Mouse (Mus musculus) cerebellum, adult 2 months (tissue): Measurements from ENCODE around the gene Casp14. TPM values are rescaled to one million over a fixed set of nuclear protein-coding genes. Genes with fewer than 3 reads are reported as not detected.

Experiments
- DNase-seq, 2 experiments: peaks; one replicate each; pipeline ENCODE4 v3.0.0; 2021
- H3K27ac ChIP-seq: fragments of 200-500 bp; 2 replicates; pipeline ENCODE4 v1.5.1; 2012; ENCODE audit warnings: low read length, control low read depth, inconsistent platforms; ENCODE audit not compliant: insufficient read depth
- H3K27me3 ChIP-seq: fragments of 200-500 bp; 2 replicates; pipeline ENCODE4 v1.6.1; 2012; ENCODE audit warnings: inconsistent platforms, mild to moderate bottlenecking, low read length, moderate library complexity; ENCODE audit not compliant: control insufficient read depth, insufficient read depth
- H3K4me1 ChIP-seq: fragments of 200-500 bp; 2 replicates; pipeline ENCODE4 v1.6.1; 2011; ENCODE audit warnings: low read length; ENCODE audit not compliant: control insufficient read depth, insufficient read depth
- H3K4me3 ChIP-seq: fragments of 200-500 bp; replicated peaks from 2 replicates; pipeline ENCODE3; 2011; ENCODE audit warnings: mild to moderate bottlenecking, low read depth, low read length, control low read depth; ENCODE audit not compliant: insufficient read depth
- CTCF ChIP-seq: fragments of 200-500 bp; IDR thresholded peaks from 2 replicates; pipeline ENCODE4 v1.5.1; 2011; ENCODE audit warnings: low read depth, mild to moderate bottlenecking, control low read depth, low read length, moderate library complexity, borderline replicate concordance; ENCODE audit not compliant: insufficient read depth
- POLR2A ChIP-seq: fragments of 200-500 bp; IDR thresholded peaks from 2 replicates; pipeline ENCODE4 v1.6.1; 2011; ENCODE audit warnings: low read length, control low read depth, borderline replicate concordance; ENCODE audit not compliant: insufficient read depth
- WGBS: fragments of 180-500 bp; shearing (Covaris S2); methylation state at CpG from one replicate; pipeline ENCODE4 v1.1.7; 2018; 5-methylcytosine and 5-hydroxymethylcytosine counted together
- polyA plus RNA-seq: library from polyadenylated mRNA; depleted of rRNA; stranded (reverse); fragments of >200 nt; gene quantifications from 2 replicates; pipeline ENCODE4 v1.2.3, GENCODE M21; 2012; rRNA removed

The Casp14 gene
- polyA plus RNA-seq, result not detected in 2 replicates

DNA sequence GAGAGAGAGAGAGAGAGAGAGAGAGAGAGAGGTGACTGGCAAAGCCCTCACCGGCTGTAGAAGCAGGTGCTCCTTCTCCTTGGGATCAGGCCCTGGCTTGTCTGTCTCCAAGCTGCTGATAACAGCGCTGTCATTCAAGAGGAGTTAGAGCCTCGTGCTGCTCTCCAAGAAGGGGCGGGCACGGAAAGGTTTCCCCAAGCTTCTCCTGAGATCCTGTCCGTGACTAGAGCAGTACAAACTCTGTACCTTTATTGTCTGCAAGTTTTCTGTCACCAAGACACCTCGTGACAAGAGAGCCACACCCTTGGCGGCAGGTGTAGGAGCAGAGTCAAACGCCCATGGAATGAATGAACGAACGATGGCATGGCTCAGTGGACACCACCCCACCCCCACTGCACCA is at the start of gene Casp14:
Gene Casp14, minus strand, starts transcription at position 239 of the 400 bp plus-strand sequence.
- Histone ChIP-seq H3K4me1 (no peaks in the 10 kb centered on the region), H3K27ac (no peak within 1 kb of the TSS), H3K4me3 (no peak within 1 kb of the TSS), H3K27me3 (no peaks in the 10 kb centered on the region; the same call in 1 of the 2 replicates)
- no peak for DNase-seq
- TF ChIP-seq CTCF, result no peak
- TF ChIP-seq POLR2A, result no peak
- WGBS, result 66% methylated on average over 11 of the region's 11 CpGs

GRCm38 (mm10) chr10:78765570-78765969 is 47.5 kb upstream of the Casp14 start:
- Histone ChIP-seq H3K27me3 (no peaks in the 10 kb centered on the region), H3K4me1 (no peaks in the 10 kb centered on the region), H3K27ac (no peak overlapping the region), H3K4me3 (no peak overlapping the region)
- TF ChIP-seq POLR2A (no peak), CTCF (no peak)
- DNase-seq, result no peak
- 92% methylated on average over 1 of the region's 1 CpGs for WGBS

GRCm38 (mm10) chr10:78756021-78756420 is 37.9 kb upstream of the Casp14 start:
- peak; percentile 89 for TF ChIP-seq CTCF
- TF ChIP-seq POLR2A, result no peak
- DNase-seq, result peak; percentile 59 to 76
- Histone ChIP-seq H3K27ac (no peak overlapping the region), H3K4me3 (no peak overlapping the region), H3K27me3 (no peaks in the 10 kb centered on the region), H3K4me1 (no peaks in the 10 kb centered on the region)
- WGBS, result 26% methylated on average over 6 of the region's 6 CpGs

- TF ChIP-seq CTCF (no peak), POLR2A (peak; percentile 92)
- WGBS, result 1% methylated on average over 61 of the region's 61 CpGs
- DNase-seq, result peak; percentile 81 to 83
- H3K27ac ChIP-seq, result peak within 1 kb of the TSS; percentile 56
- H3K4me3 ChIP-seq, result peak within 1 kb of the TSS; percentile 84
- H3K27me3 ChIP-seq, result no peaks in the 10 kb centered on the region
- H3K4me1 ChIP-seq, result no peaks in the 10 kb centered on the region
These were observed 34.5 kb upstream of the Casp14 start, which contains the start of gene Ccdc105 for GRCm38 (mm10) chr10:78752452-78753191. Ccdc105 (minus strand) TSS chr10:78753065.

GRCm38 (mm10) chr10:78748946-78749345 is 30.9 kb upstream of the Casp14 start:
- H3K27ac ChIP-seq, result no peak overlapping the region
- TF ChIP-seq CTCF, result no peak
- TF ChIP-seq POLR2A, result no peak
- 89% methylated on average over 6 of the region's 6 CpGs for whole genome bisulfite sequencing
- H3K27me3 ChIP-seq, result no peaks in the 10 kb centered on the region
- no peaks in the 10 kb centered on the region for H3K4me1 ChIP-seq
- no peak for DNase-seq
- H3K4me3 ChIP-seq, result no peak overlapping the region

DNA sequence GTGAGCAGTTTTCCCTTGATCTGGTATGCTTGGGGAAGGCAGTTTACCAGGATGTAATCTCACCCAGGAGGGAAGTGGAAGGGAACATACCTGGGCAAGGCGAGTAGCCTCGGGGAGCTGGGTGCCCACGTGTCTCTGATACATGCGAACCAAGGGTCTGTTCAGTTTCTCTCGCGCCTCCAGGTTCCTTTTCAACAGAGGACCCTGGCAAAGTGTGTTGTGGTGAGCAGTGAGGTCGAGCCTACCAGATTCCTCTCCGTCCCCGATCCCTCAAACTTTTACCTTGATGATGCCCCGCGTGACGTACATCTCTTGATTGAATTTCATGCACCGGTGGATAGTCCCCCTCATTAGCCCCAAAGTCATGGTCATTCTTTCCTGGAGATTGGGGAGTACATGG is 30.1 kb upstream of the Casp14 start:
- peak in 1 of 2 experiments; percentile 7 for DNase-seq
- TF ChIP-seq POLR2A (no peak), CTCF (no peak)
- no peaks in the 10 kb centered on the region for H3K27me3 ChIP-seq
- H3K4me1 ChIP-seq, result no peaks in the 10 kb centered on the region
- no peak overlapping the region for H3K27ac ChIP-seq
- H3K4me3 ChIP-seq, result no peak overlapping the region
- 88% methylated on average over 13 of the region's 13 CpGs for WGBS

GRCm38 (mm10) chr10:78747035-78747721 is 29.1 kb upstream of the Casp14 start:
- H3K4me3 ChIP-seq, result peak overlapping the region; percentile 53
- peak; percentile 19 to 30 for DNase-seq
- TF ChIP-seq POLR2A, result no peak
- no peak for TF ChIP-seq CTCF
- H3K4me1 ChIP-seq, result no peaks in the 10 kb centered on the region
- WGBS, result 4% methylated on average over 27 of the region's 27 CpGs
- no peak overlapping the region for H3K27ac ChIP-seq
- no peaks in the 10 kb centered on the region for H3K27me3 ChIP-seq
